Comparison of ENCODE assay signal across 25 mouse cellular contexts in the genomic region with DNA sequence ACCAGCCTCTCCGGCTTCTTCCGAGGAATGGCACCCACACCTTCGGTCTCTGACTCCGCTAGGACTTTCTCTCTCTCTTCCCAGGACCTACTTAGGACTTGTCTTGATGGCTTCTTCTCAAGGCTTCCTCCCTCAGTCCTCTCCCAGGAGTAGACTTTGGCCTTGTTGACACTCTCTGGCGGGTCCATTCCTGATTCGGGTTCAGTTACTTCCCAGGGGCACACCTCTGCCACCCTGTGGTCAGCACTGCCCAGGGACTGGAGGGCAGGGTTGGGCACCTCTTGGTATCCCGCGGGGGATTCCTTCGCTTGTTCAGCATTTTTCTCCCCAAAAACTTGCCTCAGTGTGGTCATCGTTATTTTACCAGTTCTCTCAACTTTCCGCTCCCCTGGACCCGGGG. TPM values are rescaled to one million over a fixed set of nuclear protein-coding genes. Genes with fewer than 3 reads are reported as not detected.
DNase-seq lines count a peak whose midpoint lies in the region; ATAC-seq and TF ChIP-seq lines count a peak whose summit lies in the region.
"Had no signal": no experiment of that assay in that cellular context is flagged by ENCODE, and none has a peak within 500 bp of the region (broad histone marks: within the 10 kb centered on the region; RNA-seq: fewer than 3 reads in every experiment).

No protein-coding gene starts in this region.

- H3K4me3 ChIP-seq in kidney, adult 2 months (ENCODE audit: insufficient read depth, low read depth, low read length): no peak overlapping the region
- H3K4me3 ChIP-seq in kidney, embryonic 16.5 days (ENCODE audit: low read length): no peak overlapping the region
- no peak overlapping the region for H3K4me3 ChIP-seq in lung, postnatal 0 days (ENCODE audit: low read depth, low read length)
- H3K4me3 ChIP-seq in ES-E14 (ENCODE audit: insufficient read depth in 1 of 2, low read depth in 1 of 2, low read length in 2 of 2, poor library complexity in 1 of 2, severe bottlenecking in 1 of 2): peak overlapping the region; percentile 26 to 27; a peak in 2 of 4 replicates
- H3K4me3 ChIP-seq: embryonic facial prominence, embryonic 15.5 days; forebrain, embryonic 12.5 days; hindbrain, embryonic 10.5 days had no signal

- H3K36me3 ChIP-seq in kidney, adult 2 months (ENCODE audit: control insufficient read depth, insufficient read depth, low read length): no peaks in the 10 kb centered on the region
- no peaks in the 10 kb centered on the region for H3K36me3 ChIP-seq in kidney, embryonic 16.5 days (ENCODE audit: insufficient read depth, low read length)
- H3K36me3 ChIP-seq in lung, postnatal 0 days (ENCODE audit: insufficient read depth, low read length): no peaks in the 10 kb centered on the region
- H3K36me3 ChIP-seq in ES-E14 (ENCODE audit: control insufficient read depth, insufficient read depth, low read length, poor library complexity, severe bottlenecking): no peaks in the 10 kb centered on the region
- H3K36me3 ChIP-seq: embryonic facial prominence, embryonic 10.5 days; embryonic facial prominence, embryonic 15.5 days; hindbrain, embryonic 10.5 days had no signal

- H3K4me2 ChIP-seq in kidney, embryonic 16.5 days (replicated peaks; ENCODE audit: low read depth, low read length): no peak overlapping the region
- H3K4me2 ChIP-seq in lung, postnatal 0 days (replicated peaks; ENCODE audit: low read depth, low read length): no peak overlapping the region
- H3K4me2 ChIP-seq: embryonic facial prominence, embryonic 15.5 days; forebrain, embryonic 12.5 days had no signal

- H3K27me3 ChIP-seq in kidney, adult 2 months (replicated peaks; ENCODE audit: control insufficient read depth, insufficient read depth, low read length): no peaks in the 10 kb centered on the region
- no peaks in the 10 kb centered on the region for H3K27me3 ChIP-seq in kidney, embryonic 16.5 days (ENCODE audit: insufficient read depth, low read length)
- no peaks in the 10 kb centered on the region for H3K27me3 ChIP-seq in lung, postnatal 0 days (replicated peaks; ENCODE audit: insufficient read depth, low read length)
- H3K27me3 ChIP-seq: embryonic facial prominence, embryonic 15.5 days; Patski had no signal

- no peak for ATAC-seq in kidney, embryonic 16.5 days (ENCODE audit: low FRiP score, low TSS enrichment)
- ATAC-seq in lung, postnatal 0 days: no peak
- ATAC-seq: forebrain, postnatal 0 days; hindbrain, embryonic 16.5 days; midbrain, embryonic 16.5 days; Patski had no signal

- in situ Hi-C loops in ES-E14 (cut with MboI; ENCODE audit: low sequenced_read_pairs in 2 of 2, unreplicated experiment in 2 of 2): no loop called here

- DNase-seq in kidney, adult 2 months: peak; percentile 72
- no peak for DNase-seq in lung, postnatal 0 days (ENCODE audit: low spot score)
- no peak for DNase-seq in lung, postnatal 4 days
- DNase-seq in ES-E14 (ENCODE audit: low read depth, low spot score): no peak
- DNase-seq in kidney, postnatal 25 days: peak; percentile 45 to 77
- DNase-seq in layer of hippocampus, postnatal 10 days (ENCODE audit: low spot score in 2 of 2): no peak
- no peak for DNase-seq in layer of hippocampus, adult 11-12 months (ENCODE audit: low spot score)
- DNase-seq: adrenal gland, postnatal 10 days; B cell, adult 2 months; cerebellum, adult 8-10 months; cerebellum, postnatal 25 days; forebrain, postnatal 0 days; heart, postnatal 14 days; left cerebral cortex, postnatal 4 days; thymus, postnatal 14 days had no signal

- H3K4me1 ChIP-seq in kidney, adult 2 months (ENCODE audit: control insufficient read depth, insufficient read depth, low read length): peaks cover 9% of the 10 kb centered on the region; the same call in 1 of the 2 replicates
- peaks cover 14% of the 10 kb centered on the region for H3K4me1 ChIP-seq in kidney, embryonic 16.5 days (ENCODE audit: insufficient read depth, low read length)
- peaks cover 14% of the 10 kb centered on the region; the same call in 1 of the 2 replicates for H3K4me1 ChIP-seq in lung, postnatal 0 days (ENCODE audit: insufficient read depth, low read depth, low read length)
- H3K4me1 ChIP-seq in ES-E14 (ENCODE audit: control insufficient read depth in 2 of 2, insufficient read depth in 2 of 2, low read length in 2 of 2, poor library complexity in 1 of 2): peaks cover 12 to 40% of the 10 kb centered on the region in 2 experiments
- H3K4me1 ChIP-seq: forebrain, embryonic 12.5 days had no signal

- peak; percentile 35 for TF ChIP-seq CTCF in kidney, adult 2 months (conservative IDR thresholded peaks at IDR 0.05; ENCODE audit: insufficient read depth, insufficient read length, low read depth, low read length)
- TF ChIP-seq CTCF in lung, postnatal 0 days (IDR thresholded peaks at IDR 0.05): peak; percentile 17; the same call in 1 of the 2 replicates

- TF ChIP-seq EP300 in lung, postnatal 0 days (IDR thresholded peaks at IDR 0.05): no peak

- 71% methylated on average over 12 of the region's 12 CpGs for WGBS in kidney, adult 2 months
- WGBS in kidney, embryonic 16.5 days: 88% methylated on average over 12 of the region's 12 CpGs
- WGBS in lung, postnatal 0 days: 82% methylated on average over 12 of the region's 12 CpGs

- no peak overlapping the region for H3K27ac ChIP-seq in kidney, adult 2 months (ENCODE audit: insufficient read depth, low read depth, low read length)
- H3K27ac ChIP-seq in kidney, embryonic 16.5 days (ENCODE audit: low read length): no peak overlapping the region
- no peak overlapping the region for H3K27ac ChIP-seq in lung, postnatal 0 days (ENCODE audit: low read length)
- no peak overlapping the region for H3K27ac ChIP-seq in ES-E14 (ENCODE audit: insufficient read depth, low read depth, low read length, poor library complexity, severe bottlenecking)
- H3K27ac ChIP-seq: forebrain, embryonic 12.5 days; hindbrain, embryonic 10.5 days had no signal

- no peak for TF ChIP-seq POLR2A in kidney, adult 2 months (IDR thresholded peaks at IDR 0.05; ENCODE audit: low read depth, low read length)

- no peaks in the 10 kb centered on the region for H3K9me3 ChIP-seq in kidney, embryonic 16.5 days (ENCODE audit: low read length)
- H3K9me3 ChIP-seq in lung, postnatal 0 days (ENCODE audit: low read length): no peaks in the 10 kb centered on the region
- H3K9me3 ChIP-seq in ES-E14 (ENCODE audit: control insufficient read depth, insufficient read depth, low read depth, low read length): no peaks in the 10 kb centered on the region
- H3K9me3 ChIP-seq: embryonic facial prominence, embryonic 10.5 days; embryonic facial prominence, embryonic 15.5 days; forebrain, embryonic 12.5 days; hindbrain, embryonic 10.5 days had no signal

- H3K9ac ChIP-seq in kidney, embryonic 16.5 days (replicated peaks; ENCODE audit: low read length): no peak overlapping the region
- H3K9ac ChIP-seq in lung, postnatal 0 days (replicated peaks; ENCODE audit: low read depth): no peak overlapping the region
- H3K9ac ChIP-seq in ES-E14 (ENCODE audit: insufficient read depth, low read depth, low read length, poor library complexity, severe bottlenecking): no peak overlapping the region
- H3K9ac ChIP-seq: embryonic facial prominence, embryonic 15.5 days; forebrain, embryonic 12.5 days; forebrain, postnatal 0 days had no signal

TF ChIP-seq in ES-E14, 5 proteins besides CTCF, POLR2A, EP300 and RAD21:
- no peak for TF ChIP-seq ZNF384 (IDR thresholded peaks at IDR 0.05; ENCODE audit: low read depth, low read length)

RNA-seq across cellular contexts. Expression of gene Gpr179, which starts 14.5 kb away (rescaled TPM):
- 0.08 TPM in 2 replicates for polyA plus RNA-seq in kidney, adult 2 months (2012; rRNA removed)
- 0.21 and 0.24 TPM in 2 replicates for polyA plus RNA-seq in kidney, embryonic 16.5 days (2015; fragmentation: Nextera tagmentation; extraction: Ambion mirVana)
- 0.23 and 0.24 TPM in 2 replicates for polyA plus RNA-seq in lung, postnatal 0 days (2015; fragmentation: Nextera tagmentation; extraction: Ambion mirVana)
- total RNA-seq in ES-E14 (2012; rRNA removed): 0.31 and 0.53 TPM in 2 replicates
- total RNA-seq in layer of hippocampus, postnatal 10 days (2021): under 1 TPM; 0.34 to 0.42 TPM
- total RNA-seq: neutrophil, adult 5-6 weeks had no signal
- polyA plus RNA-seq: liver, embryonic 16.5 days had no signal

RNA-seq across cellular contexts. Expression of gene Mrpl45, which starts 21.8 kb away (rescaled TPM):
- 20.4 and 25.5 TPM in 2 replicates for polyA plus RNA-seq in kidney, adult 2 months (2012; rRNA removed)
- 56.5 and 59.8 TPM in 2 replicates for polyA plus RNA-seq in kidney, embryonic 16.5 days (2015; fragmentation: Nextera tagmentation; extraction: Ambion mirVana)
- polyA plus RNA-seq in lung, postnatal 0 days (2015; fragmentation: Nextera tagmentation; extraction: Ambion mirVana): 19.2 and 22.4 TPM in 2 replicates
- total RNA-seq in ES-E14 (2012; rRNA removed): 53.8 and 76.8 TPM in 2 replicates
- total RNA-seq in layer of hippocampus, postnatal 10 days (2021): 10 to 100 TPM; 22.8 to 23.7 TPM

RNA-seq across cellular contexts. Expression of gene Socs7, which starts 25.0 kb away (rescaled TPM):
- 12.9 and 13.5 TPM in 2 replicates for polyA plus RNA-seq in kidney, adult 2 months (2012; rRNA removed)
- polyA plus RNA-seq in kidney, embryonic 16.5 days (2015; fragmentation: Nextera tagmentation; extraction: Ambion mirVana): 3.4 and 3.5 TPM in 2 replicates
- 2.4 and 2.5 TPM in 2 replicates for polyA plus RNA-seq in lung, postnatal 0 days (2015; fragmentation: Nextera tagmentation; extraction: Ambion mirVana)
- total RNA-seq in ES-E14 (2012; rRNA removed): 14.3 and 14.5 TPM in 2 replicates
- total RNA-seq in layer of hippocampus, postnatal 10 days (2021): 10 to 100 TPM; 69.2 to 72.6 TPM

RNA-seq across cellular contexts. Expression of gene Npepps, which starts 56.9 kb away (rescaled TPM):
- 23.1 and 25.3 TPM in 2 replicates for polyA plus RNA-seq in kidney, adult 2 months (2012; rRNA removed)
- 80.9 and 94.4 TPM in 2 replicates for polyA plus RNA-seq in kidney, embryonic 16.5 days (2015; fragmentation: Nextera tagmentation; extraction: Ambion mirVana)
- polyA plus RNA-seq in lung, postnatal 0 days (2015; fragmentation: Nextera tagmentation; extraction: Ambion mirVana): 47.5 and 54.3 TPM in 2 replicates
- 86.1 and 107 TPM in 2 replicates for total RNA-seq in ES-E14 (2012; rRNA removed)
- 100 to 1,000 TPM; 144 to 159 TPM for total RNA-seq in layer of hippocampus, postnatal 10 days (2021)

Comparison
In these comparisons a context has a peak if more than half of its experiments do, and no peak if none do; other contexts are left out.
1. DNase-seq: peak in kidney, adult 2 months (single experiment) and kidney, postnatal 25 days (2 of 2); none in lung, postnatal 0 days (single experiment), lung, postnatal 4 days (0 of 2), ES-E14 (single experiment), layer of hippocampus, postnatal 10 days (0 of 2) and layer of hippocampus, adult 11-12 months (single experiment).
2. H3K4me3 ChIP-seq: peak in ES-E14 (2 of 2); none in kidney, adult 2 months (single experiment), kidney, embryonic 16.5 days (single experiment) and lung, postnatal 0 days (single experiment).